In the genomic region with DNA sequence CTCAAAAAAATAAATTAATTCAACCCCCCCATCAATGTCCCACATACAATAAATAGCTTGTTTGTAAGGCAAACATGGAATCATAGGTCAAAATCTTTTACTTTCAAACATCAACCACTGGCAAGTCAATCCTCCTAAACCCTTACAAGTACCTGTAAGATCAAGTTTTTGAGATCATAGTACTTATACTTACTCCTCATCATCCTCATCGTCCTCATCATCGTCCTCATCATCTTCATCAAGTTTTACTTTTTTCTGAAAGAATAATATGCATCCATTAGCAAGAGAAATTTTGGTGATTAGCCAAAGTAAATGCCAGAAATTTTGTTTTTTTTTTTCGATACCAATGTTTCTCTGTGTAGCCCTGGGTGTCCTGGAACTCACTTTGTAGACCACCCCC, we compare ENCODE assay signal across 29 mouse cellular contexts. TPM values are rescaled to one million over a fixed set of nuclear protein-coding genes. Genes with fewer than 3 reads are reported as not detected.
DNase-seq lines count a peak whose midpoint lies in the region; ATAC-seq and TF ChIP-seq lines count a peak whose summit lies in the region.
"Had no signal": no experiment of that assay in that cellular context is flagged by ENCODE, and none has a peak within 500 bp of the region (broad histone marks: within the 10 kb centered on the region; RNA-seq: fewer than 3 reads in every experiment).

No protein-coding gene starts in this region.

- dilution Hi-C loops in CH12.LX (cut with MboI; ENCODE audit: extremely low pct_ligation_motif_present, extremely low pct_unique_long_range_greater_than_20kb, low sequenced_read_pairs): no loop called here

- H3K9ac ChIP-seq in CH12.LX (ENCODE audit: insufficient read depth, low read depth): peak overlapping the region; percentile 94
- peak overlapping the region; percentile 36; the same call in 1 of the 2 replicates for H3K9ac ChIP-seq in liver, embryonic 13.5 days
- H3K9ac ChIP-seq: embryonic facial prominence, embryonic 12.5 days; forebrain, embryonic 12.5 days; heart, embryonic 13.5 days; hindbrain, embryonic 12.5 days had no signal

- TF ChIP-seq CTCF in C2C12 (IDR thresholded peaks at IDR 0.05; ENCODE audit: control insufficient read depth, insufficient read depth, insufficient read length) (no peak), CH12.LX (conservative IDR thresholded peaks at IDR 0.05 in 1 of 2, IDR thresholded peaks at IDR 0.05 in 1 of 2; ENCODE audit: low read depth in 2 of 2, low read length in 2 of 2) (no peak), G1E (IDR thresholded peaks at IDR 0.05; ENCODE audit: low read depth, low read length) (no peak)
- no peak for TF ChIP-seq CTCF in kidney, adult 2 months (conservative IDR thresholded peaks at IDR 0.05; ENCODE audit: insufficient read depth, insufficient read length, low read depth, low read length)

- peak overlapping the region; percentile 98 for H3K4me2 ChIP-seq in CH12.LX (ENCODE audit: insufficient read depth, low read depth, poor library complexity, severe bottlenecking)
- H3K4me2 ChIP-seq in liver, embryonic 13.5 days: peak overlapping the region; percentile 95
- H3K4me2 ChIP-seq: forebrain, embryonic 12.5 days; heart, embryonic 13.5 days; hindbrain, embryonic 12.5 days had no signal

- ATAC-seq in G1E (ENCODE audit: extremely low read depth, insufficient number of reproducible peaks, low FRiP score, poor library complexity, severe bottlenecking): no peak
- no peak for ATAC-seq in liver, embryonic 13.5 days (ENCODE audit: low read depth)
- ATAC-seq: activated CD4-positive, CD25-positive, alpha-beta regulatory T cell, adult 4 months; CD4-positive, CD25-positive, alpha-beta regulatory T cell, adult 4 months; forebrain, embryonic 16.5 days; hindbrain, embryonic 16.5 days; inflammation-experienced regulatory T-cells, adult 6 months; Patski had no signal

- H3K9me3 ChIP-seq in CH12.LX (replicated peaks; ENCODE audit: low read length) (no peaks in the 10 kb centered on the region), G1E (replicated peaks) (no peaks in the 10 kb centered on the region)
- no peaks in the 10 kb centered on the region for H3K9me3 ChIP-seq in liver, embryonic 13.5 days (replicated peaks)
- H3K9me3 ChIP-seq: embryonic facial prominence, embryonic 12.5 days; forebrain, embryonic 12.5 days; heart, embryonic 13.5 days; hindbrain, embryonic 12.5 days had no signal

- H3K4me1 ChIP-seq in CH12.LX (ENCODE audit: control insufficient read depth in 1 of 2, insufficient read depth in 2 of 2) (peaks cover 3 to 45% of the 10 kb centered on the region in 2 experiments; a peak in 3 of 4 replicates), G1E (ENCODE audit: insufficient read depth, low read depth, low read length) (peaks cover 40% of the 10 kb centered on the region)
- peaks cover 44% of the 10 kb centered on the region for H3K4me1 ChIP-seq in liver, embryonic 13.5 days (replicated peaks)
- H3K4me1 ChIP-seq in kidney, adult 2 months (ENCODE audit: control insufficient read depth, insufficient read depth, low read length): peaks cover 3% of the 10 kb centered on the region; the same call in 1 of the 2 replicates

- H3K27ac ChIP-seq in CH12.LX (ENCODE audit: insufficient read depth, low read depth): no peak overlapping the region
- no peak overlapping the region for H3K27ac ChIP-seq in liver, embryonic 13.5 days
- H3K27ac ChIP-seq in kidney, adult 2 months (ENCODE audit: insufficient read depth, low read depth, low read length): no peak overlapping the region
- H3K27ac ChIP-seq: embryonic facial prominence, embryonic 12.5 days; forebrain, embryonic 12.5 days; heart, embryonic 13.5 days; hindbrain, embryonic 12.5 days had no signal

- peak overlapping the region; percentile 99 for H3K4me3 ChIP-seq in C2C12 (ENCODE audit: insufficient read depth, poor library complexity, severe bottlenecking)
- H3K4me3 ChIP-seq in CH12.LX (replicated peaks in 1 of 3; ENCODE audit: low read depth in 2 of 3, low read length in 2 of 3, poor library complexity in 1 of 3): peak overlapping the region in 2 of 3 experiments; percentile 32 to 71
- H3K4me3 ChIP-seq in G1E (ENCODE audit: low read depth, low read length): peak overlapping the region; percentile 94; the same call in 1 of the 2 replicates
- peak overlapping the region; percentile 14 for H3K4me3 ChIP-seq in liver, embryonic 13.5 days (replicated peaks)
- no peak overlapping the region for H3K4me3 ChIP-seq in kidney, adult 2 months (ENCODE audit: insufficient read depth, low read depth, low read length)
- H3K4me3 ChIP-seq: embryonic facial prominence, embryonic 12.5 days; forebrain, embryonic 12.5 days; hindbrain, embryonic 12.5 days had no signal

- peaks cover 83% of the 10 kb centered on the region for H3K79me2 ChIP-seq in C2C12 (ENCODE audit: control insufficient read depth, insufficient read depth)
- H3K79me2 ChIP-seq in CH12.LX (replicated peaks; ENCODE audit: control insufficient read depth, extremely low read depth, insufficient read depth, poor library complexity, severe bottlenecking): peaks cover 67% of the 10 kb centered on the region

- intact Hi-C loops in heart, postnatal 14 days (cut with DNase I): loop anchor here (5.0 kb wide), 1 partner anchor 622 kb away; no protein-coding TSS in a partner anchor

- 66% methylated on average over 3 of the region's 3 CpGs for WGBS in liver, embryonic 13.5 days (ENCODE audit: insufficient replicate concordance)
- WGBS in kidney, adult 2 months: 87% methylated on average over 3 of the region's 3 CpGs

- no peak for TF ChIP-seq EP300 in CH12.LX (IDR thresholded peaks at IDR 0.05; ENCODE audit: low read length)

- in situ Hi-C loops in CH12.LX (cut with MboI; ENCODE audit: low pct_ligation_motif_present, low pct_unique_long_range_greater_than_20kb, low sequenced_read_pairs): no loop called here

- H3ac ChIP-seq in C2C12 (ENCODE audit: control insufficient read depth, insufficient read length, low read depth): no peak overlapping the region

- H3K27me3 ChIP-seq in C2C12 (ENCODE audit: control insufficient read depth, insufficient read depth, insufficient read length) (no peaks in the 10 kb centered on the region), CH12.LX (replicated peaks) (no peaks in the 10 kb centered on the region), G1E (ENCODE audit: insufficient read depth, low read length) (no peaks in the 10 kb centered on the region)
- no peaks in the 10 kb centered on the region for H3K27me3 ChIP-seq in liver, embryonic 13.5 days
- no peaks in the 10 kb centered on the region for H3K27me3 ChIP-seq in kidney, adult 2 months (replicated peaks; ENCODE audit: control insufficient read depth, insufficient read depth, low read length)
- H3K27me3 ChIP-seq: embryonic facial prominence, embryonic 12.5 days; forebrain, embryonic 12.5 days; heart, embryonic 13.5 days; hindbrain, embryonic 12.5 days; Patski had no signal

- no peak for TF ChIP-seq POLR2A in CH12.LX (IDR thresholded peaks at IDR 0.05; ENCODE audit: low read depth, low read length)
- no peak for TF ChIP-seq POLR2A in kidney, adult 2 months (IDR thresholded peaks at IDR 0.05; ENCODE audit: low read depth, low read length)

- H3K79me3 ChIP-seq in C2C12 (ENCODE audit: low read depth): peaks cover 75% of the 10 kb centered on the region

- no peak for TF ChIP-seq RAD21 in CH12.LX (IDR thresholded peaks at IDR 0.05; ENCODE audit: low read depth, low read length)

- H3K36me3 ChIP-seq in C2C12 (ENCODE audit: control insufficient read depth, insufficient read depth) (peaks cover 73% of the 10 kb centered on the region), CH12.LX (replicated peaks in 1 of 2; ENCODE audit: control insufficient read depth in 1 of 2, insufficient read depth in 1 of 2, low read length in 1 of 2) (peaks cover 36 to 73% of the 10 kb centered on the region in 2 experiments), G1E (replicated peaks) (peaks cover 70% of the 10 kb centered on the region)
- peaks cover 61% of the 10 kb centered on the region for H3K36me3 ChIP-seq in liver, embryonic 13.5 days
- H3K36me3 ChIP-seq in kidney, adult 2 months (ENCODE audit: control insufficient read depth, insufficient read depth, low read length): peaks cover 5% of the 10 kb centered on the region

- DNase-seq in CH12.LX (ENCODE audit: extremely low read depth): no peak
- DNase-seq in G1E (ENCODE audit: low spot score): no peak
- DNase-seq in liver, embryonic 13.5 days: no peak
- no peak for DNase-seq in heart, postnatal 14 days
- no peak for DNase-seq in right cerebral cortex, postnatal 14 days
- no peak for DNase-seq in kidney, adult 2 months
- DNase-seq: adrenal gland, postnatal 36 days; cerebellum, adult 11 months; cerebellum, adult 8-10 months; cerebellum, postnatal 14 days; gastrocnemius, postnatal 14 days; heart, postnatal 4 days; kidney, adult 18-20 months had no signal

TF ChIP-seq in CH12.LX, 34 proteins besides CTCF, POLR2A, EP300 and RAD21 (continues in another document):
- no peak for TF ChIP-seq HCFC1 (IDR thresholded peaks at IDR 0.05; ENCODE audit: low read depth, low read length)

RNA-seq across cellular contexts. Expression of gene Npm1, which starts 3.3 kb away (rescaled TPM):
- polyA plus RNA-seq in C2C12 (2012; fragmentation: generic; extraction: Trizol): 702 TPM
- total RNA-seq in CH12.LX (2012; rRNA removed): 3,603 and 3,941 TPM in 2 replicates
- total RNA-seq in CH12.LX (2014; rRNA removed): 8,076 and 8,441 TPM in 2 replicates
- polyA plus RNA-seq in CH12.LX (2012; ENCODE audit: insufficient read length, low read depth): 6,953 and 7,125 TPM in 2 replicates
- total RNA-seq in G1E (2014; fragmentation: Nextera tagmentation): 3,846 and 4,095 TPM in 2 replicates
- total RNA-seq in G1E (2017): 2,315 and 2,862 TPM in 2 replicates
- 327 and 458 TPM in 2 replicates for polyA plus RNA-seq in G1E (2012)
- polyA plus RNA-seq in liver, embryonic 13.5 days (2015; fragmentation: Nextera tagmentation; extraction: Ambion mirVana): 964 and 1,030 TPM in 2 replicates
- 100 to 1,000 TPM; 136 to 152 TPM for total RNA-seq in heart, postnatal 14 days (2021)
- 77.9 and 98.2 TPM in 2 replicates for polyA plus RNA-seq in kidney, adult 2 months (2012; rRNA removed)

RNA-seq across cellular contexts. Expression of gene Fgf18, which starts 12.5 kb away (rescaled TPM):
- polyA plus RNA-seq in C2C12 (2012; fragmentation: generic; extraction: Trizol) (0.12 TPM), CH12.LX (2012; ENCODE audit: insufficient read length, low read depth) (0.41 TPM in 1 of 2 replicates, not detected in the other), G1E (2012) (not detected in 2 replicates)
- total RNA-seq in CH12.LX (2012; rRNA removed) (not detected in 2 replicates), CH12.LX (2014; rRNA removed) (not detected in 2 replicates), G1E (2014; fragmentation: Nextera tagmentation) (not detected in 2 replicates), G1E (2017) (not detected in 2 replicates)
- 0.33 and 0.37 TPM in 2 replicates for polyA plus RNA-seq in liver, embryonic 13.5 days (2015; fragmentation: Nextera tagmentation; extraction: Ambion mirVana)
- 1 to 10 TPM; 4.1 to 4.9 TPM for total RNA-seq in heart, postnatal 14 days (2021)
- 0.50 and 0.52 TPM in 2 replicates for polyA plus RNA-seq in kidney, adult 2 months (2012; rRNA removed)
- total RNA-seq: common myeloid progenitor, adult 5-6 weeks had no signal
- polyA plus RNA-seq: activated CD4-positive, CD25-positive, alpha-beta regulatory T cell, adult 4 months; CD4-positive, CD25-positive, alpha-beta regulatory T cell, adult 4 months; inflammation-experienced regulatory T-cells, adult 6 months had no signal

RNA-seq across cellular contexts. Expression of gene Tlx3, which starts 43.6 kb away (rescaled TPM):
- polyA plus RNA-seq in C2C12 (2012; fragmentation: generic; extraction: Trizol): not detected
- not detected in 2 replicates for total RNA-seq in CH12.LX (2012; rRNA removed)
- total RNA-seq in CH12.LX (2014; rRNA removed): not detected in 2 replicates
- not detected in 2 replicates for polyA plus RNA-seq in CH12.LX (2012; ENCODE audit: insufficient read length, low read depth)
- total RNA-seq in G1E (2014; fragmentation: Nextera tagmentation): not detected in 2 replicates
- total RNA-seq in G1E (2017): not detected in 2 replicates
- 0.03 TPM in 1 of 2 replicates, not detected in the other for polyA plus RNA-seq in G1E (2012)
- polyA plus RNA-seq in liver, embryonic 13.5 days (2015; fragmentation: Nextera tagmentation; extraction: Ambion mirVana): not detected in 2 replicates
- not detected for total RNA-seq in heart, postnatal 14 days (2021)
- polyA plus RNA-seq in kidney, adult 2 months (2012; rRNA removed): not detected in 2 replicates
- total RNA-seq: common myeloid progenitor, adult 5-6 weeks; gastrocnemius, postnatal 14 days; heart, adult 8-10 months; heart, postnatal 4 days had no signal
- polyA plus RNA-seq: activated CD4-positive, CD25-positive, alpha-beta regulatory T cell, adult 4 months; CD4-positive, CD25-positive, alpha-beta regulatory T cell, adult 4 months; forebrain, embryonic 16.5 days; frontal cortex, adult 2 months; gonadal fat pad, adult 2 months; heart, embryonic 13.5 days; heart, postnatal 0 days; inflammation-experienced regulatory T-cells, adult 6 months had no signal
